Mouse (Mus musculus): ENCODE measurements around the gene Ccdc40. TPM values are rescaled to one million over a fixed set of nuclear protein-coding genes. Genes with fewer than 3 reads are reported as not detected.

The Ccdc40 gene
- 1.7 and 4.3 TPM in 2 replicates for polyA plus RNA-seq (2012; ENCODE audit: insufficient read depth, low replicate concordance)

- no peak for TF ChIP-seq GATA1 (IDR thresholded peaks at IDR 0.05; ENCODE audit: borderline replicate concordance, low read length)
- no peak for TF ChIP-seq FLI1 (IDR thresholded peaks at IDR 0.05; ENCODE audit: low read length)
- Histone ChIP-seq H3K4me1 (peaks cover 22% of the 10 kb centered on the region), H3K36me3 (replicated peaks; ENCODE audit: low read length) (no peaks in the 10 kb centered on the region), H3K27me3 (replicated peaks) (peaks cover 92% of the 10 kb centered on the region), H3K9me3 (no peaks in the 10 kb centered on the region), H3K4me3 (replicated peaks) (peak within 1 kb of the TSS; percentile 92)
These were observed at the start of gene Ccdc40, which contains the start of gene Tbc1d16 for GRCm38 (mm10) chr11:119228091-119228781. TSS of gene Ccdc40 (plus strand) at chr11:119228572. TSS of gene Tbc1d16 (minus strand) at chr11:119228499.

GRCm38 (mm10) chr11:119180824-119181582 lies 47.4 kb upstream of the Ccdc40 start:
- Histone ChIP-seq H3K36me3 (replicated peaks; ENCODE audit: low read length) (no peaks in the 10 kb centered on the region), H3K27me3 (replicated peaks) (peaks cover 65% of the 10 kb centered on the region), H3K4me1 (no peaks in the 10 kb centered on the region), H3K9me3 (peaks cover 13% of the 10 kb centered on the region), H3K4me3 (replicated peaks) (no peak overlapping the region)
- TF ChIP-seq FLI1 (IDR thresholded peaks at IDR 0.05; ENCODE audit: low read length) = no peak
- TF ChIP-seq GATA1 (IDR thresholded peaks at IDR 0.05; ENCODE audit: borderline replicate concordance, low read length) = no peak

- H3K36me3 ChIP-seq (replicated peaks; ENCODE audit: low read length) = no peaks in the 10 kb centered on the region
- no peak overlapping the region for H3K4me3 ChIP-seq (replicated peaks)
- peaks cover 13% of the 10 kb centered on the region for H3K9me3 ChIP-seq
- no peaks in the 10 kb centered on the region for H3K4me1 ChIP-seq
- TF ChIP-seq FLI1 (IDR thresholded peaks at IDR 0.05; ENCODE audit: low read length) = no peak
- no peak for TF ChIP-seq GATA1 (IDR thresholded peaks at IDR 0.05; ENCODE audit: borderline replicate concordance, low read length)
- H3K27me3 ChIP-seq (replicated peaks) = peaks cover 69% of the 10 kb centered on the region
These were observed 46.4 kb upstream of the Ccdc40 start for GRCm38 (mm10) chr11:119181861-119182395.

GRCm38 (mm10) chr11:119183684-119184310 lies 44.6 kb upstream of the Ccdc40 start:
- TF ChIP-seq GATA1 (IDR thresholded peaks at IDR 0.05; ENCODE audit: borderline replicate concordance, low read length) (no peak), FLI1 (IDR thresholded peaks at IDR 0.05; ENCODE audit: low read length) (no peak)
- Histone ChIP-seq H3K4me1 (no peaks in the 10 kb centered on the region), H3K4me3 (replicated peaks) (no peak overlapping the region), H3K36me3 (replicated peaks; ENCODE audit: low read length) (no peaks in the 10 kb centered on the region), H3K27me3 (replicated peaks) (peaks cover 76% of the 10 kb centered on the region), H3K9me3 (peaks cover 13% of the 10 kb centered on the region)

DNA sequence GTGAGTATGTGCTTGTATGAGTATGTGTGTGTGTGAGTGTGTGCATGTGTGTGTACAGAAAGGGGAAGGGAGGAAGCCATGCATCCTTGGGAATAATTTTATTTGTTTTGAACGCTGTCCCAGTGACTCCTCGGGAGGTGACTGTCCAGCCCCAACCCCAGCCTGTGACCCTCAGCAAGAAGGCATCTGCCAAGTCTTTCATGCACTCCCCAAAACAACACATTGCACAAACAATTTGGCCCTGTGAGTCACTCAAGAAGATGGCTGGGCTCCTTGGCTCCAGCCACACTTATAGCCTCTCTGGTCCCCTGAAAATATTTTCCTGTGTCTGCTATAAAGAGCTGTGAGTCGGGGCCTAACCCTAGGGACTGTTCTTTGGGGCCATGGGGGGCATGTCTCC lies 42.0 kb upstream of the Ccdc40 start:
- no peaks in the 10 kb centered on the region for H3K9me3 ChIP-seq
- H3K4me1 ChIP-seq = peaks cover 8% of the 10 kb centered on the region
- TF ChIP-seq FLI1 (IDR thresholded peaks at IDR 0.05; ENCODE audit: low read length) = no peak
- no peak for TF ChIP-seq GATA1 (IDR thresholded peaks at IDR 0.05; ENCODE audit: borderline replicate concordance, low read length)
- peaks cover 74% of the 10 kb centered on the region for H3K27me3 ChIP-seq (replicated peaks)
- no peaks in the 10 kb centered on the region for H3K36me3 ChIP-seq (replicated peaks; ENCODE audit: low read length)
- no peak overlapping the region for H3K4me3 ChIP-seq (replicated peaks)

- H3K36me3 ChIP-seq (replicated peaks; ENCODE audit: low read length) = no peaks in the 10 kb centered on the region
- no peak overlapping the region for H3K4me3 ChIP-seq (replicated peaks)
- H3K9me3 ChIP-seq = no peaks in the 10 kb centered on the region
- peaks cover 75% of the 10 kb centered on the region for H3K27me3 ChIP-seq (replicated peaks)
- no peak for TF ChIP-seq FLI1 (IDR thresholded peaks at IDR 0.05; ENCODE audit: low read length)
- TF ChIP-seq GATA1 (IDR thresholded peaks at IDR 0.05; ENCODE audit: borderline replicate concordance, low read length) = no peak
- peaks cover 11% of the 10 kb centered on the region for H3K4me1 ChIP-seq
These were observed 41.2 kb upstream of the Ccdc40 start for GRCm38 (mm10) chr11:119186989-119187799.

- Histone ChIP-seq H3K27me3 (replicated peaks) (peaks cover 78% of the 10 kb centered on the region), H3K36me3 (replicated peaks; ENCODE audit: low read length) (no peaks in the 10 kb centered on the region), H3K9me3 (no peaks in the 10 kb centered on the region), H3K4me1 (peaks cover 11% of the 10 kb centered on the region), H3K4me3 (replicated peaks) (no peak overlapping the region)
- TF ChIP-seq FLI1 (IDR thresholded peaks at IDR 0.05; ENCODE audit: low read length) (no peak), GATA1 (IDR thresholded peaks at IDR 0.05; ENCODE audit: borderline replicate concordance, low read length) (no peak)
These were observed 40.6 kb upstream of the Ccdc40 start for GRCm38 (mm10) chr11:119187800-119188197.

- H3K4me3 ChIP-seq (replicated peaks) = no peak overlapping the region
- no peaks in the 10 kb centered on the region for H3K36me3 ChIP-seq (replicated peaks; ENCODE audit: low read length)
- peaks cover 76% of the 10 kb centered on the region for H3K27me3 ChIP-seq (replicated peaks)
- H3K4me1 ChIP-seq = peaks cover 11% of the 10 kb centered on the region
- no peaks in the 10 kb centered on the region for H3K9me3 ChIP-seq
- TF ChIP-seq FLI1 (IDR thresholded peaks at IDR 0.05; ENCODE audit: low read length) = no peak
- TF ChIP-seq GATA1 (IDR thresholded peaks at IDR 0.05; ENCODE audit: borderline replicate concordance, low read length) = no peak
These were observed 40.0 kb upstream of the Ccdc40 start for GRCm38 (mm10) chr11:119188389-119188788.

- Histone ChIP-seq H3K4me1 (peaks cover 11% of the 10 kb centered on the region), H3K36me3 (replicated peaks; ENCODE audit: low read length) (no peaks in the 10 kb centered on the region), H3K4me3 (replicated peaks) (no peak overlapping the region), H3K27me3 (replicated peaks) (peaks cover 77% of the 10 kb centered on the region), H3K9me3 (no peaks in the 10 kb centered on the region)
- TF ChIP-seq GATA1 (IDR thresholded peaks at IDR 0.05; ENCODE audit: borderline replicate concordance, low read length) (no peak), FLI1 (IDR thresholded peaks at IDR 0.05; ENCODE audit: low read length) (no peak)
These were observed 39.1 kb upstream of the Ccdc40 start for GRCm38 (mm10) chr11:119189319-119189718.

Data from megakaryocyte, embryonic 14.5 days (primary cell).